Mouse (Mus musculus) fat pad, adult 2 months (tissue): Measurements from ENCODE around the gene Lap3.

ENCODE experiments used
- DNase-seq: peaks from one replicate; pipeline ENCODE4 v3.0.0-alpha.2; 2011; ENCODE audit warnings: low read depth, low spot score; ENCODE audit errors: extremely low read depth

Gene Lap3

DNA sequence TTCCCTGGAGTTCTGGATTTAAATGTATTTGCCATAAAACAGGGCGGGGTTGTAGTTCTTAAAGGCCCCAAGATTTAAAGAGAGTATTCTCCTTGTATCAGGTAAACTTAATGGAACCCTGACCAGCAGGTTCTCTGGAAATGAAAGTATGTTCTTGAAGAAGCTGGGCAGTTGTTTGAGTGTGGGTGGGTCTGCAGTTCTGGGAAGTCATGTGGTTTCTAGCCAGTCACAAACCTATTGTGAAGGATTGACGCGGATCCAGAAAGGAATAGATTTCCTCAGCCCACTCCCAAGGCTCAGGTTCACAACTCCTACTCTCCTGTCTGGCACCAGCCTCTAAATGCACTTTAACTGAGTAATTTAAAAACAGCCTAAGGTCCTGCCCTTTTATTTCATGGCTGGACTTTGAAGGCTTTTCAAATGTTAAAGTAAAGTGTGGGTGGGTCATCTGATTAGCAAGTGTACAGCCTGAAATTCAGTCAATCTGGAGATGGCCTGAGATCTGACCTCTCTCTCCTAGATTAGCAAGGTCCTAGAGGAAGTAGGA lies 2.3 kb downstream of the Lap3 start:
- peak; percentile 74 for DNase-seq

DNA sequence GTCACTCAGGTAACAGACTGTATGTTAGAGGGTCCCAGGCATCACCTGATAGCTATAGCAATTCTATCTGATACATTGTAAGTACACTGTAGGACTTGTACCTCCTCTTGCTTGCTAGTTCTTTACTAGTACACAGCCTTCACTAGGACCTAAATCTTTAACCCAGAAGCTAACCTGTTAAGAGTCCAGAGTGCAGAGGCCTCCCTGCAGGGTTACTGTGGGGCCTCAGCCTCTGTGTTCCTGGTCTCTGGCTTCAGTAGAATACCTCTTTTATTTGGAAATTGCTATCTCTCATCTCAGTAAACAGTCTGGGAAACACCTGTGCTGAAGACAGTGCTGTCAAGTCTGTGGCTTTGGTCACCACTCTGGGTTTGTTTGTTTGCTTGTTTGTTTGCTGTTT lies 2.9 kb downstream of the Lap3 start:
- no peak for DNase-seq

DNA sequence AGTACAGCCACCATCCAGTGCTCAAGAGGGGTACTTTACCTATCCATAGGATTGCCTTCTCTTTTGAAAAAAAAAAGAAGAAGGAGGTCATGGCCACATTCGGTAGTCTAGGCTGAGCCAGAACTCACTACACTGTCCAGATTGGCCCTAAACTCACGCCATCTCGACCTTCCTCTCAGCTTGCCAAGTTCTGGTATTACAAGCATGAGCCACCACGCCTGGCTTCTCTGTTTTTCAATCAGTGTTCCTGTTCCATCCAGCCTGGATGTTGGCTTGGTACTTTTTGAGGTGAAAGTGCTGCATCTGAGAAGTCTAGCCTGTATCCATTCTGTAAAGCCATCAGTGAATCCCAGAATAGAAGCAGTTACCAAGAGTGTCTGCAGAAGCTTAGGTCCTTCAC lies 3.3 kb downstream of the Lap3 start:
- DNase-seq, result no peak

DNA sequence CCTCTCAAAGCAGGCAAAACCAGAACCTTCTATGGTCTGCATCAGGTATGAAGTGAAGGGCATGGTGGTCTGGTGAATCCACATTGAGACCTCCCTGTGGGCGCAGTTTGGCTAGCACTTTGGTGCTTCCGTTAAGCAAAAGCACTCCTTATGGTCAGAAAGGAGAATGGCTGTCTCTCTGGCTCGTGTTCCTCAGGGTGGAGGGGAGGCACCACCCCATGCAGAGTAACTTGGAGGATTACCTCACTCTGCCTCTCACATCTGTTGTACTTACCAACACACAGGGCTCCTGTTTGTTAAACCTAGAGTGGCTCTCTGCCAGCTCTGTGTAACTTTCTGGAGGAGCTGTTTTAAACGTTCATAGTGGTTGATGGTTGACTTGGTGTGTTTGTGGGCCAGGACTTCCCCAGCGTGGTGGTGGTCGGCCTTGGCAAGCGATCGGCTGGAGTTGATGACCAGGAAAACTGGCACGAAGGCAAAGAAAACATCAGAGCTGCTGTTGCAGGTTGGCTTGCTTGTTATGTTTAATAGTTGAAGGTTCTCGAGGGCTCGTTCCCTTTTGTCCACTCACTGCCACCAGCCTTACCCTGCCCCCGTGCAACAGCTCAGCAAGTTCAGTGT lies 3.9 kb downstream of the Lap3 start:
- DNase-seq, result no peak

DNA sequence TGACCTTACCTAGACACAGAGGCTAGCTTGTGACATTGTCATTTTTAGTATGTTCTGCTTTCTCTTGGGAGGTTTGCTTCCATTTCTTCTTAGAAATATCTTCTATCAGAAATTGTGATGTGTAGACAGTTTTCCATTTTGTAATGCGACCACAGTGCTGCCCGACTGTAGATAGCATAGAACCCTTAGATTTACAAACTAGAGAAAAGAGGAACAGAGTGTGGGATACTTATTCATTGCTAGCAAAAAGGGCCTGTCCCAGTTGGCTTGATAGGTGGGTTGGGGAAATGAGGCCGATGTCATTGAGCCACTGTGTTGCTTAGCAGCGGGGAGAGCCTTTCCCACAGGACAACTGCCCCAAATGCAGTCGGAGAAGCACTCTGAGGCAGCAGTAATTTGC lies 4.4 kb downstream of the Lap3 start:
- DNase-seq, result no peak

DNA sequence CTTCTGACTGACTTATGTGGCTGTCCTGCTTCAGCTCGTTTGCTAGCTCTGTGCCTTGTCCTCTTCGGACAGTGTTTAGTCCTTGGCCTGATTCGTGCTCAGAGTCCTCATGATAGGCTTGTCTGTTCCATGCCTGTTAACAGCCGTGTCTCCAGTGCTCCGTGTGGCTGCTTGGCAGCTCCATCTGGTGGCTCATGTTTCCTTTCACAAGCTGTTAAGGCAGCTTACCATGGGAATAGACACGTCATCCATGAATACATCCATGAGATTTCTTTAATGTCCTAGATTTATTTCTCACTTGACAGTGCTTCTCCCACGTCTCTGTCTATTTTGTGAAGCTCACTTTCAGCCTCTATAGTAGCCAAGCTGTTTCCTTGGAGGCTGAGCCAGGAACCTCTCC lies 16.9 kb downstream of the Lap3 start:
- DNase-seq, result no peak

DNA sequence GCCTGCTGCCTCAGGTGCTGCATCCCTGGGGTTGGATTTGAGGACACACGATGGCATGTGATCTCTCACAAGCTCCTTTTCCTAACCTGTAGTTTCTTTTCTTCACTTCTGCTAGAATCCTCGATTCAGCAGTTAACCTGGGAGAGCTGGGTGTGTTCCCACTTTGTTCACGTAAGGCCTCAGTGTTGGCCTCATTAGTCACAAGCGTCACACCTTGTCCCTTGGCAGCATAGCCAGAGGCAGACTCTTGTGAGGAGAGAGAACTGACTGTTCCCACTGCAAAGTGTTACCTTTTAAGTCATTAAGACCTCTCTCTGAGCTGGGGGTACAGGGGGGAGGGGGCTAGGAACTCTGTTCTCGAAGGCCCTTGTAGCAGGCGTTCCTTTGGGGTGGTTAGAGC lies 19.7 kb downstream of the Lap3 start:
- DNase-seq, result no peak

DNA sequence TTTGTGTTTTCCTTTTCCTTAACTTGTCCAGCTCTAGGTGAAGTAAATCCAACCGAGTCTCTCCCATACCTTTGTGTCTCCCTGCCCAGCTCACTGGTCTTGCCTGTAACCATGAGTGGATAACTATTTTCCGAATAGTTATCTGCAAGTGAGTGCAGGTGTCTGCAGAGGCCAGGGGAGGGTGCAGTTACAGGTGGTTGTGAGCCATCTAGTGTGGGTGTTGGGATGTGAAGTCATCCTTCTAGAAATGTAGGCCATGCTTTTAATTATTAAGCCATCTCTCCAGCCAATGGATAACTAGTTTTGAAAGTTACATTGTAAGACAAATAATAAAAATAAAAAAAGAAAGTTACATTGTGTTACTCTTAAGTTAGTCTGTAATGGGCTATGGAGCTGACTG lies 20.3 kb downstream of the Lap3 start:
- DNase-seq, result no peak

DNA sequence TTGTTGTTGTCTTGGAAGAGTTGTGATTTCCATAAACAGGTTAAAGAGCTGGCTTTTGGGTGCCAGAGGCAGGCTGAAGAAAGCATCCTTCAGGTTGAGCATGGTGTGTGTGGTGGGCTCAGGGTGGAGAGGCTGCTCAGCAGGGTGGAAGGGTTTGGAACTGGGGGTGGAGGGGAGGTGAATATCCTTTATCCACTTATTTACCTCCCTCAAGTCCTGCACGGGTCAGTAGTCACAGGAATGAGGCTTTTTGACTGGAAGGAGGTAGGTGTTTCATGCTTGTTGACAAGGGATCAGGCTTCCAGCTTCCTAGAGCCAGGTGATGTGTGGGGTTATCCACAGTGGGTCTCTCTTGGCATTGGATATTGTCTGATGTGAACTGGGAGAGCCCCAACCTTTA lies 21.4 kb downstream of the Lap3 start:
- DNase-seq, result no peak

DNA sequence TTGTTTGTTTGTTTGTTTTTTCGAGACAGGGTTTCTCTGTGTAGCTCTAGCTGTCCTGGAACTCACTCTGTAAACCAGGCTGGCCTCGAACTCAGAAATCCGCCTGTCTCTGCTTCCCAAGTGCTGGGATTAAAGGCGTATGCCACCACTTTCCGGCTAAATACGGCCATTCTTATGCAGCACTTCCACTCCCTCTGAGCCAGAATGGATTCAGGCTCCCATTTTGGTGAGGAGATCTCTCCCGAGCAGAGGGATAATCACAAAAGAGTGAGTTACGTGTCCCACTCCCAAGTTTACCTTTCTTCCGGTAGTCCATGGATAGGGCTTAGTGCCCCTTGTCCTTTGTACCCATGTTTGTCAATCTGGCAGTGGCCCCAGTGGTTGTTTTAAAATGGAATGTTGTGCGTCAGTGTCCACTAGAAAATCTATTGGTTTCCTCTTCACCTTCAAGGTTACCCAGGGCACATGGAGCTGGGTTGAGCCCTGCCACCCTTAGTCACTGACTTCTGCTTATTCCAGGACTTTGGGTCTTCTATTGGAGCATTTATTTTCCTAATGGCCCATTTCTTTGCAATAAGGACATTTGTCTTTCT lies 22.1 kb downstream of the Lap3 start:
- no peak for DNase-seq

DNA sequence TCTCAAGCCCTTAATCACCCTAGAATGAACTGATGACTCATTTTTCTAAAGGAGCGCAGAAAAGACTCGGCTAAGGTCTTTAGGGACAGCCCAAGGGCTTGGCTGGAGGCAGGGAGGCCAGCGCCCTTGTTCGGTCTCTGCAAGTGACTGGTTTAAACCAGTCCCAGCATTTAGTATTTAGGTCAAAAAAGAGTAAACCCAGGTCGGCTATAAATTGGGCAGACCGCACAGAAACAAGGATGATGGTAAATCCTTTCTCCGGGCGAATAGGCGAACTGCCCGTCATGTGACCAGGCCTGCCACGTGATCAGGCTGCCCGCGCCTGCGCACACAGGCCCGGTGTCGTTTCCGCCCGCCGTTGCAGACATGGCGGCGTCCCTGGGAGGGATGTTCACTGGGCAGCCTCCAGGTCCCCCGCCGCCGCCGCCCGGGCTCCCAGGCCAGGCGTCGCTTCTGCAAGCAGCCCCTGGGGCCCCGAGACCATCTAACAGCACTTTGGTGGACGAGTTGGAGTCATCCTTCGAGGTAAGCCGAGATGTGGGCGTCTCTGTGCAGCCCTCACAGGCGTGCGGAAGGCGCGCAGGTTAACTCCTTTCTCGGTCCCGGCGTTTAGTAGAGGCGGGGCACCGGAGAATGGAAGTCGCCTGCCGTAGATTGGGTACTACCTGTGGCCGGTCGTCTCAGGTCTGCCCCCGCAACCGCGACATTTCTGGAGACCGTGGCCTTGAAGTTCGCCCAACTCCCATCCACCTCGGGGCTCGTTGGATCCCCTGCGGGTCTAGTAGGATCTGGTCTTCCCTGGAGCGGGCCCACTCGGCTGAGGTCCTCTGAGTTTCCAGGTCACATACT lies 27.0 kb downstream of the Lap3 start, which contains the start of gene Med28:
Gene Med28 (plus strand): TSS at position 270 of the 849 bp plus-strand sequence.
- DNase-seq, result no peak

DNA sequence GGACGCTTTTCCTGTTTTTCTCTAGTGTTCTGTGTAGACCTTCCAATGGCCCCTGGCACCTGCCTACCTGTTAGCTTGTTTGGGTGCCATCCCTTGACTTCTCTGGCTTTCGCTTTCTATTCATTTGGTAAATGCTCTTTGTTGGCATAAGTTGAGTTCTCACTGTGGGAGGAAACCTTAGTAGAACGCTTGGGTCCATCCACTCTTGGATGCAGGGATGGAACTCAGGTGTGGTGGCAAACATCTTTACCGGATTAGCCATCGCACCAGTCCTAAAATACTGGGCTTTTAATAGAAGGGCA lies 27.6 kb downstream of the Lap3 start:
- no peak for DNase-seq

DNA sequence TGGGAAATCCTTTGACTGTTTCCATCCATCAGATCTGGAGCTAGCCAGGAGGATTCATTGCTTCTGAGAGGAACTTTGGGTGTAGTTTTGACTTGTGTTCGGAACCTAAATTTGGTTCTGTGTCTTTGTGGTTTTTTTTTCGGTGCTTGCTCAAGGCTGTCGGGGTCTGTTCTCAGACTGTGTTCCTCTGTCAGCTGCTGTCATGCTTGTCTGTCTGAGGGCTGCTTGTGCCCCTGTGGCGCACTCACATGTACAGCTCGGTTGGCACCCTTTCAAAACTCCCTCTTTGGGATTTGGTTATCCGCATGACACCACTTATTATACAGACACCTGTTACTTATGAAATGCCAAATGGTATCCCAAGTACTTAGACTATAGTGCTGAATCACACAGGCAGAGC lies 28.4 kb downstream of the Lap3 start:
- DNase-seq, result no peak

DNA sequence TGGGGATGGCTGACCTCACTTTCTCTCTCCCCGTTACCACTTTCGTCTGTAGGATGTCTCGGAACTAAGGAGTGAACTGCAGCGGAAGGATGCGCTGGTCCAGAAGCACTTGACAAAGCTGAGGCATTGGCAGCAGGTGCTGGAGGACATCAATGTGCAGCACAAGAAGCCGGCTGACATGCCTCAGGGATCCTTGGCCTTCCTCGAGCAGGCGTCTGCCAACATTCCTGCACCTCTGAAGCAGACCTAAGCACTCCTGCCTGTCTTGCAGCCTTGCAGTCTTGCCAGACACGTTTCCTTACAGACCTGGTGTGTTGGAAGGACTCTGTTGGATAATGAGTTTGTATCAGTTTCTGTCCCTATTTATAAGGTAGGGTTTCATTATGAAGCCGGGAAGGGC lies 31.9 kb downstream of the Lap3 start:
- no peak for DNase-seq

DNA sequence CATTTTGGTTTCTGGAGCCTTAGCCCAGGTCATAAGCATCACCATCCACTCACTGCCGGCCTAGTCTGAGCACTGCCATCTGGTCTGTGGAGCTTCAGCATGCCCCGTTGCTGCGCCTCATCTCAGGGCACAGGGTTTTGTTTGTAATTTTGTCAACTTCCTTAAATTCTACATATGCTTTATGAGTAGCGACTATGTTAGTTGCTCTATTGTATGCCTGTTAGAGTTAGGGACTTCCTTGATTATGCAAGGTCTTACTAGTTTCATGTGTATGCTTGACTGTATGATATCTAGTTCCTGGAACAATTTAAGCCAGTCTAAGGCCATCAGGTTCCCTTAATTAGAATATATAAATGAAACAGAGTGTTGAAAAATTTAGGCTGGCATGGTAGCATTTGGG lies 33.2 kb downstream of the Lap3 start:
- no peak for DNase-seq

DNA sequence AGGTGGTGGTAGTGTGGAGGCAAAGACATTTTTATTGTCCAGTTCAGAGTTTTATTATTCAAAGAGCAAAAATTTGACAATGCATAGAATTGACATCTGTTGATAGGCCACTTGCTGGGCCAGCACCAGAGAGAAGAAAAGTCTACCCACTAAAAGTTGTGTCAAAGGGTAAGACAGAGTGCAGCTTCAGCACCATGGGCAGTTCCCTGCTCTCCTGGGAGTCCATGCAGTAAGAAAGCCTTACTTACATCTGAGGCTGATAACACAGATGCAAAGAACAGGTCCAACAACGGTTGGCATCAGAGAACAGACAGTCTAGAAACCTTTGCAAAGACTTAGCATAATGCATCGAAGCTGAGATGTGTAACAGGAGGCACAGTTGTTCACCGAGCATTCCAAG lies 36.5 kb downstream of the Lap3 start:
- DNase-seq, result no peak

DNA sequence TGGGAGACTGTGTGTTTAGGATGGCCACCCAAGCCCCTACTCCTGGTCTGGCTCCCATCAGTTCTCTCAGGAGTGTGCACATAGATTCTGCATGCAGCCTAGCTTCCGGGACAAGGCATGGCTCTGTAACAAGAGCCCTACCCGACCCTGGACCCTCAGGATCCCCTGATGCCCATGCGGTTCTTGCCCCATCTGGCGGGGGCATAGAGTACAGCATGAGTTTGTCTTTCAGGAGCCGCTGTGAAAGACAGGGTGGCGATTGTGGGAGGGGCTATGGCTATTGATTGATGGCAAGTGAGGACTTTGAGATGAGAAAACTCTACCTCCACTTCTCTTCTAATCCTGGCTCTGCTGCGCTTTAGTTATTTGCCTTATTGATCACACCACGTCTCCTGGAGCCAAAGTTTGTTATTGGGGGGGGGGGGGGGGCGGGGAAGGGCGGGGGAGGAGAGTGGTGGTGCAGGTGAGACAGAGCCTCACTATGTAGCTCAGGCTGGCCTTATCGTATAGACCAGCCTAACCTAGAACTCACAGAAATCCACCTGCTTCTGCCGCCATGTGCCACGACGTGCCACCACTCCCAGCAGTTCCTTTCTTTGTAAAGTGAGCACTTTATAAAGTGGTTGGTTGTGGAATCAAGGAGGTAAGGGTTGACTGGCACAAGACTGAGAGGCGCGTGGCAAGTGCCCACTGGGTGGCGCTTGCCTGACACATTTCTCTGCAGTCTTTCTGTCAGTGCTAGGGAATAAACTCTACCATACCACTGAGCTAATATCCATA lies 41.3 kb downstream of the Lap3 start:
- DNase-seq, result no peak

DNA sequence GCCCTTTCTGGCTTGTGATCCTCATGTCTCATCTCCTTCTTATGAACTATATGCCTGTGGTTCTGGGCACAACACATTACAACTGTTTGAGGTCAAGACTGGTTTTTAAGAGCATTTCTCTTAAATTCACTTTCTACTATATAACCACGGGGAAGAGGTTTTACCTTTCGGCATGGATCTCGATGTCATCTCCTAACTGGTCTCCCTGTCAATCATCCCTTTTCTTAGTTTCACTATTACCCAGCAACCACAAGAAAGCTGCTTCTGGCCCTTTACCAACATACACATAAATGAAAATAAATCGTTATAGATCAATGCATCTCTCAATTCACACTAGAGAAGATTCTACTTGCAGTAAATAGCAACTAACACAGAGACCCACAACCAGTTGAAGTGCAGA lies 42.0 kb downstream of the Lap3 start:
- no peak for DNase-seq

DNA sequence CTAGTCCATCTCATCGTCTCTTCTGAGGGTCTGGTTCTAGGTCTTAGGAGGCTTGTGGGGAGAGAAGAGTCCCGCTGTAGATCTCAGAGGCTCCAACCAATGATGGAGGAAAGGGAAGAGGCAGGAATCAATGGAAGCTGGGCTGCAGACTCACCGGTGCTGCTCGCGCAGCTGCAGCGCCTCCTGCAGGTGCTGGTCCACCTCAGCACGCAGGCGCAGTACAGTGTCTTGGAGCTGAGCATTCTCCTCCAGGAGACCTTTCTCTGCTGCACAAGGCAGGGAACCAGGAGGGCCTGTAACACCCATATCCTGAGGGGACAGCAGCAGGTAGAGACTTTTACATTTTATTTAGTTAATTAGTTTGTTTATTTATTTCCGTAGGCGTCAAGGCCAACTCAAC lies 46.3 kb downstream of the Lap3 start:
- no peak for DNase-seq

DNA sequence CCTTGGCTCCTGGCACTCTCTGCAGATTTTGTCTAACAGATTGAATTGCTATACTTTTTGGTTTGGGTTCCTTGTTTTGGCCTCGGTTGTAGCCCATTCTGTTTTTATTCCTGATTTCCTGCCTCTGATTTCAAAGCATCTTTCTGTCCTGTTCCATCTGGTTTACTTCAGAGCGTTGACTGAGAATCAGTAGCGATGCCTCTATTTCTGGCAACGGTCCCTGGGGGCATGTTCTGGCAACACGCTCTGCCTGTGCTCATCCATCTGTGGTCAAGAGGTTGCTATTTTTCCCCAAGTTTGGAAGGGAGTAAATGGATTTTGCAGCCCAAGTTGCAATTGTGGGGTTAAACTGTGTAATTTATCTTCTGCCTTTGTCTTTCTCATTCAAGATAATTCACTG lies 50.2 kb downstream of the Lap3 start:
- DNase-seq, result no peak

DNA sequence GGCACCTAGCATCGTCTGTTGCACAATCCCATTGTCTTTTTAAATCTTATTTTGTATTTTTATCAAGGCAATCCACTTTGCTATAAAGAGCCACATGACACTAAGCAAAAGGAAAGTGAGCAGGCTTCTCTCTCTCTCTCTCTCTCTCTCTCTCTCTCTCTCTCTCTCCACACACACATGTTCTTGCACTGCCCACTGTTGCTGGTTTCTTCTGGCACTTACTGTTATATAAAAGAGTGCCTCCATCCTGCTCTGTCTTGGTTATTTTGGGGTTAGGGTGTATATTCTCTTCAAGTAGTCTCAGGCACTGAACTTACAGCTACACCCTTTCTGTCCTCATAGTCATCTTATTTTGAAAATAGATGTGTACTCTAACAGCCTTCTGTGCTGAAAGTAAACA lies 56.4 kb downstream of the Lap3 start:
- DNase-seq, result no peak
